Mouse (Mus musculus) adrenal gland, postnatal 4 days (tissue): ENCODE results near the gene Olfr1337. TPM values are rescaled to one million over a fixed set of nuclear protein-coding genes. Genes with fewer than 3 reads are reported as not detected.
"Not testable (repeated sequence)": the region's sequence is repeated elsewhere in the genome, so short reads cannot be mapped to it uniquely, and the experiment has no call there.

Experiments used
- DNase-seq, 2 experiments: peaks; one replicate each; pipeline ENCODE4 v3.0.0; 2021 to 2022; ENCODE audit warnings: low spot score in 2 of 2, mixed read lengths in 2 of 2
- long read RNA-seq, 2 experiments: library from polyadenylated mRNA; stranded (forward); transcript quantifications; one replicate each; pipeline ENCODE4 v2.0.0; 2021
- total RNA-seq, 2 experiments: library from RNA; stranded (reverse); gene quantifications; 2 replicates each; pipeline ENCODE4 v1.2.3; 2021

The Olfr1337 gene
- not detected for total RNA-seq
- long read RNA-seq, experiment 1 = 0 reads
- long read RNA-seq, experiment 2 = 0 reads

DNA sequence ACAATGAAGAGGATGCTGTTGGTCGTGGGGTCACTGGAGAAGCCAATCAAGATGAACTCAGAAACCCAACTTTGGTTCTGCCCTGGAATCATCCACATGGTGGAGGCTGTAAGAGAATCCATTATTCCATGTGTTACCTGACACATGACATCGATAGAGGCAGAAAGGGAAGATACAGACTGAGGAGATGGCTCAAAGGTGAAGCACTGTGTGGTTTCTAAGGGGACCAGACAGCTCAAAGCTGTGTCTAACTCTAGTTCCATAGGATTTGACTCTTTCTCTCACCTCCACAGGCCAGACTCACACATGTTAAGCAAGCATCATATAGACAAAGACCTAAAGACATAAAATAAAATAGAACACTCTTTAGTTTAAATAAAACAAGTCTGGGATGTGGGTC, at the start of gene Olfr1337:
Gene Olfr1337 (minus strand): TSS at position 101 of the 400 bp plus-strand sequence.
- no peak for DNase-seq

DNA sequence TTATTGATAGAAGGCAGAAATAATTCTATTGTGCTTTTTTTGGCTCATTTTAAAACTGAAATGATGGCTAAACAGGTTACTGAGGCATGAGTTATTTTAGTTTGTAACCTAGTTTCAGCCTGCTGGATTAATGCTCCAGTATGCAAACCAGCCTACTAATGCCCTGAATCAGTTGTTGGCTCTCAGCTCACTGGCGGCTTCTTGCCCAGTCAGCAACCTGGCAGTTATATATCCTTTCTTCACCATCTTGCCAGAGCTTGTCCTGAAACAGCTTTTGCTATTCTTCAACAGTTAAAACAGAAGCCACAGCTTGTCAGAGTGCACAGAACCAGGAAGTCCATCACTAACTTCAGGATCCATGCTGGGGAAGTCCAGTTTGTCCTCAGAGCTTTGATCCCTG, 36.5 kb upstream of the Olfr1337 start:
- DNase-seq = no peak

- DNase-seq = no peak
These were observed 27.5 kb upstream of the Olfr1337 start, which contains the start of gene Olfr1335 for GRCm38 (mm10) chr4:118809844-118810243. Gene Olfr1335 (minus strand): TSS chr4:118809944.

DNA sequence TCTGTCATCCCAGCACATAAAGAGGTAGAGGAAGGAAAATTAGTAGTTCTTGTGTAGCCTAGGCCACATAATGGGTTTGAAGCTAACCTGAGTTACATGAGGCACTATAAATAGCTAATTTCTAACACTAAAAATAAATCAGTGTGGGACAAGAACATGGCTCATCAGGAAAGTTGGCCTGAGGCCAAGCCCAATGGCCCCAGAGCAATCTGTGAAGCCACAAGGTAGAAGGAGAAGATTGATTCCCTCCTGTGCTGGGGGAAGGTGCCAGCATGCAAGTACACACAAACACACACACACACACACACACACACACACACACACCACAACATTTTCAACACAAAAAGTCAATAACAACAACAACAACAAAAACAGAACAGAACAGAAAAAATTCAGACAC, 10.4 kb upstream of the Olfr1337 start:
- not testable (repeated sequence) for DNase-seq

DNA sequence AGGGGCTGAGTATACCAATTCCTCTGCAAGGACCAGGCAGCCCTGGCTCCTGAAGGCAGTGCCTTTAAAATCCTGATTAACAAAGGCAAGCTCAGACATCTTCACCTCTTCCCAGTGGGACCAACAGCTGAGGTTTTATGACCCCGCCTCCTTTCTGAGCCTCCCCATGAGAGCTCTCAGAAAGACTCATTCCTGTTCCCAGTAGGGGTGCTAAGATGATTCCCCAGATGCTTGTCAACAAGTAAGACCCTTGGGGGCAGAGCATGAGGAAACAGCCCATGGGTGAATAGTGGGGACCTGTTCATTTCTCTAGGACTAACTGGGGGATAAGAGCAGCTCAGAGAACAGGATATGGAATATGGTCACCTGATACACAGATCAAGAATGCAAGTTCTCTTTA, 23.7 kb downstream of the Olfr1337 start, which contains the start of gene Olfr1338:
Gene Olfr1338 (minus strand): TSS at position 101 of the 400 bp plus-strand sequence.
- DNase-seq = no peak

DNA sequence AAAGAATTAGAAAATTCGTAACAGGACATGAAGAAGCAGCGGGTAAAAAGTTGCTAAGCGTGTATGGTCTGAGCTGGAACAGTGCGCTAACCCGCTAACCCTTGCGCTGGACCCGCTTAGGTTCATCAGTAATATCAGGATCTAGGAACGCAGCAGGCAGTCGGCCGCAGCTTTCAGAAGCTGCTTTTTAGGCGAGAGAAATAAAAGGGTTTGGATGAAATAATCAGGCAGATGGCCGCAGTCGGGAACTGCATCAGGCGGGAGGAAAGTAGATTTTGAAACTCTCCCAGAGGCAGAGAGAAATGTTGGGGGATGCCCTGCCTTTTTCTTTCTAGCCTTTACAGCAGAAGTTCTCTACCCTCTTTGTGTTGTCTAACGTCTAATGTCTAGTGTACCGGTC, 40.5 kb downstream of the Olfr1337 start:
- no peak for DNase-seq

GRCm38 (mm10) chr4:118740988-118741698, 41.2 kb downstream of the Olfr1337 start:
- no peak for DNase-seq

DNA sequence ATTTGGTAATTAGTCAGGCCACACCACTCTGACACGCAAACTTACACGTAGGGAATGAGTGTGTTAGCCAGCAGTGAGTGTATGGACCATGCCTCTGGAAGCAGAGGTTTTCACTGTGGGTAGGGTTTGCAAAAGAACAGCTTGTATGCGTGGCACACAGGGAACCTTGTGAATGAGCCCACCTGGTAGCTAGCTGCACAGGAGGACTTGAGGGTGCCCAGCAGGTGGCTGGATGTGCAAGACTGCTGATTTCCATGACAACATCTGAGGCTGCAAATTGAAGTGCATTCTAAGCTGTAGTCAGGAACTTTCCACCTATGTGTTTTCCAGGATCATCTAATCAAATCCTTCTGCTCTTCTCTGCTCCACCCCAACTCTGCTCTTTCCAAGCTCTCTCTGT, 42.8 kb downstream of the Olfr1337 start:
- no peak for DNase-seq

DNA sequence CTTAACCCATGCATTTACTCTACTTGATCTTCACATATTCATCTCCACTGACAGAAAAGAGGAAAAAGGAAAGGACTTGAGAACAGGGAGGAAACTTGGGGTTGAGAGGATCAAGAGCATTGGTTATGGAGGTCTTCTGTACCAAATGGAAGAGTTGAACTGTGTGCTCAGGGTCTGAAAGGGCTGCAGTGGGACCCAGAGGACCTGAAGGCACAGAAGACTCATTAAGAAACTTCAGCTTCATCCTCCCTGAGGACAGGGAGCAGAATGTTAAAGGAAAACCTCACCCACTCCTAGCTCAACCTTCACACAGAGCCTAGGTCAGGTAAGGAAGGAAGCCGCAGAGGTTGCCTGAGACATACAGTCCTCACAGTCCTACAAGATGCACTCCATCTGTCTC, 50.5 kb downstream of the Olfr1337 start, which contains the start of gene Olfr1339:
Gene Olfr1339 (plus strand): TSS at position 301 of the 400 bp plus-strand sequence.
- no peak for DNase-seq

Other genes with a start within 250 kb of the Olfr1337 start
- 1 to 10 TPM; 1.2 to 1.9 TPM for gene Tmem125, start 238.5 kb downstream of the Olfr1337 start, total RNA-seq
- under 1 TPM; 0.08 to 0.11 TPM for gene Cfap57, start 161.8 kb downstream of the Olfr1337 start, total RNA-seq
- gene Ebna1bp2, start 161.8 kb downstream of the Olfr1337 start, total RNA-seq = 10 to 100 TPM; 72.5 to 84.1 TPM
- not detected for gene Olfr62, start 123.6 kb downstream of the Olfr1337 start, total RNA-seq
- not detected for gene Olfr1342, start 89.8 kb downstream of the Olfr1337 start, total RNA-seq
- not detected for gene Olfr1341, start 79.1 kb downstream of the Olfr1337 start, total RNA-seq
- not detected for gene Olfr1340, start 62.4 kb downstream of the Olfr1337 start, total RNA-seq
- gene Olfr1339, start 50.4 kb downstream of the Olfr1337 start, total RNA-seq = not detected
- not detected for gene Olfr1338, start 23.8 kb downstream of the Olfr1337 start, total RNA-seq
- not detected for gene Olfr1335, start 27.4 kb upstream of the Olfr1337 start, total RNA-seq
- not detected for gene Olfr1333, start 53.7 kb upstream of the Olfr1337 start, total RNA-seq
- gene Olfr1331, start 82.1 kb upstream of the Olfr1337 start, total RNA-seq = not detected
- not detected for gene Olfr1330, start 106.0 kb upstream of the Olfr1337 start, total RNA-seq
- gene Olfr1329, start 134.9 kb upstream of the Olfr1337 start, total RNA-seq = not detected
- not detected for gene Olfr1328, start 156.0 kb upstream of the Olfr1337 start, total RNA-seq
- not detected for gene Lao1, start 179.0 kb upstream of the Olfr1337 start, total RNA-seq